Mouse (Mus musculus): ENCODE measurements at regions not wholly inside any gene's neighbourhood (a gene's known extent, or its start where the extent isn't known, plus 50 kb on each side); places are given as distances from the start of the nearest gene placed in this dataset.

DNA sequence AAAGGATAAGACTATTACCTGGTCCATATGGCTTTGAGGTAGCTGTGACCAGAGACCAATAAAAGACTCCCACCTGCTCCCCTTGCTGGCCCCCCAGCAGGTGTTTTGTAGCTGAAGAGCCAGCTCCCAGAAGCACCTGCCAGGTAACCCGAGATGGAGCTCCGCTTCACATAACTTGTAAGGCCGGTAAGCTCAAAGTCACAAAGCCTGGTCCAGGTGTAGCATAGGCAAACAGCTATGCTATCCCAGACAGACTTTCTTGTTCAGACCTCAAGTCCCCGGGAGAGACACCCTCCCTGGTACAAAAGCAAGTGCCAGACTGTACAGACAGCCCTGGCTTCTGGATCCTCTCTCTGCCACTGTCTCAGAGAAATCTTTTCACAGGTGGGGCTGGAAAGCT lies 154.6 kb downstream of the Tomm20 start:
- no peaks in the 10 kb centered on the region for H3K4me1 ChIP-seq (ENCODE audit: control insufficient read depth, insufficient read depth, low read length)
- H3K27me3 ChIP-seq (ENCODE audit: control insufficient read depth, insufficient read depth, low read length), result no peaks in the 10 kb centered on the region
- no peak for ATAC-seq (ENCODE audit: low FRiP score)
- no peaks in the 10 kb centered on the region for H3K36me3 ChIP-seq (ENCODE audit: control insufficient read depth, insufficient read depth, low read length)
- no peak overlapping the region for H3K4me3 ChIP-seq (ENCODE audit: low read depth, low read length)
- WGBS, result 82% methylated on average over 4 of the region's 4 CpGs
- no peak overlapping the region for H3K9ac ChIP-seq (ENCODE audit: low read length)
- H3K27ac ChIP-seq (ENCODE audit: low read depth, low read length), result no peak overlapping the region
- no peak overlapping the region for H3K4me2 ChIP-seq
- no peaks in the 10 kb centered on the region; the same call in 1 of the 2 replicates for H3K9me3 ChIP-seq (ENCODE audit: control insufficient read depth, low read length)
- no peak for DNase-seq (ENCODE audit: low spot score, missing footprints)

DNA sequence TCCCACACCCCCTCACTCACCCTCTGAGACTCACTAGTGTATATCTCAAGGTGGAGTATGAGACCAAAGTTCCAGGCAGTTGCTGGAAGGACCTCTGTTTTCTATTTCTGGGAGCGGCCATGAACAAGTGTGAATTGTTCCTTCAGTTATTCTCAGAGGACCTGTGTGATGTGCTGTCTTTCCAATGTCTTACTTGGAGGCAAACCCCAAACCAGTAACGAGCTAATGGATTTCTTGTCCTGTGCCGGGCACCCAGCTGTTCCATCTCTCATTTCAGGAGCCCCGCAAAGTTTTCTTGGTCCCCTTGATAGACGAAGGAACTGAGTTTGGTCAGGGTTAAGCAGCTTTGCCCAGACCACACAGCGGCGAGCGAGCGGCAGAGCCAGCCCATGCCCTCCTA lies 155.4 kb downstream of the Tomm20 start:
- no peaks in the 10 kb centered on the region for H3K27me3 ChIP-seq (ENCODE audit: control insufficient read depth, insufficient read depth, low read length)
- DNase-seq (ENCODE audit: low spot score, missing footprints), result no peak
- 92% methylated on average over 9 of the region's 9 CpGs for WGBS
- H3K9me3 ChIP-seq (ENCODE audit: control insufficient read depth, low read length), result no peaks in the 10 kb centered on the region; the same call in 1 of the 2 replicates
- no peak overlapping the region for H3K4me3 ChIP-seq (ENCODE audit: low read depth, low read length)
- no peak overlapping the region for H3K4me2 ChIP-seq
- no peak for ATAC-seq (ENCODE audit: low FRiP score)
- no peaks in the 10 kb centered on the region for H3K36me3 ChIP-seq (ENCODE audit: control insufficient read depth, insufficient read depth, low read length)
- no peak overlapping the region for H3K27ac ChIP-seq (ENCODE audit: low read depth, low read length)
- no peaks in the 10 kb centered on the region for H3K4me1 ChIP-seq (ENCODE audit: control insufficient read depth, insufficient read depth, low read length)
- H3K9ac ChIP-seq (ENCODE audit: low read length), result no peak overlapping the region

GRCm38 (mm10) chr8:126789076-126789475 lies 156.6 kb downstream of the Tomm20 start:
- no peak for DNase-seq (ENCODE audit: low spot score, missing footprints)
- H3K27me3 ChIP-seq (ENCODE audit: control insufficient read depth, insufficient read depth, low read length), result no peaks in the 10 kb centered on the region
- H3K4me3 ChIP-seq (ENCODE audit: low read depth, low read length), result no peak overlapping the region
- no peaks in the 10 kb centered on the region; the same call in 1 of the 2 replicates for H3K9me3 ChIP-seq (ENCODE audit: control insufficient read depth, low read length)
- WGBS, result 73% methylated on average over 4 of the region's 4 CpGs
- H3K27ac ChIP-seq (ENCODE audit: low read depth, low read length), result no peak overlapping the region
- no peaks in the 10 kb centered on the region for H3K4me1 ChIP-seq (ENCODE audit: control insufficient read depth, insufficient read depth, low read length)
- H3K9ac ChIP-seq (ENCODE audit: low read length), result no peak overlapping the region
- no peak for ATAC-seq (ENCODE audit: low FRiP score)
- no peak overlapping the region for H3K4me2 ChIP-seq
- no peaks in the 10 kb centered on the region for H3K36me3 ChIP-seq (ENCODE audit: control insufficient read depth, insufficient read depth, low read length)

GRCm38 (mm10) chr8:126788669-126789068 lies 157.0 kb downstream of the Tomm20 start:
- DNase-seq (ENCODE audit: low spot score, missing footprints) (no peak), ATAC-seq (ENCODE audit: low FRiP score) (no peak)
- H3K27ac ChIP-seq (ENCODE audit: low read depth, low read length), result no peak overlapping the region
- H3K4me1 ChIP-seq (ENCODE audit: control insufficient read depth, insufficient read depth, low read length), result no peaks in the 10 kb centered on the region
- H3K27me3 ChIP-seq (ENCODE audit: control insufficient read depth, insufficient read depth, low read length), result no peaks in the 10 kb centered on the region
- H3K36me3 ChIP-seq (ENCODE audit: control insufficient read depth, insufficient read depth, low read length), result no peaks in the 10 kb centered on the region
- WGBS, result 56% methylated on average over 4 of the region's 4 CpGs
- no peak overlapping the region for H3K9ac ChIP-seq (ENCODE audit: low read length)
- no peaks in the 10 kb centered on the region; the same call in 1 of the 2 replicates for H3K9me3 ChIP-seq (ENCODE audit: control insufficient read depth, low read length)
- H3K4me3 ChIP-seq (ENCODE audit: low read depth, low read length), result no peak overlapping the region
- H3K4me2 ChIP-seq, result no peak overlapping the region

DNA sequence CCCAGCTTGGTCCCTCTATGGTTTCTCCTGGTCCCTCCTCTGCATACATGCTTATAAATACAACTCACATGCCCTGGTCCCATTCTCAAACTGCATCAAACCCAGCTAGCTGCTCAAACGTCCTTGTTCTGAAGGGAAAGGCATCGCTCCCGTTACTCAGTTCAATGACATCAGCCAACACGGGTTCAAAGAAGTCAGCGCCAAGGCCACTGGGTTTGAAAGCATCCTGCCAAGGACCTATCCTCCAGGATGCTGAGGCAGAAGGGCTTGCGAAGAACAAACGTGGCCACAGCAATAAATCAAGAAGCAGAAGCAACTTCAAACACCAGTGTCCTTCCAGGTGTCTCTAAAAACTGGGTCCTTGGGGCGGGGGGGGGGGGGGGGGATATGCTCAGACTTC lies 158.2 kb downstream of the Tomm20 start:
- 91% methylated on average over 8 of the region's 8 CpGs for whole genome bisulfite sequencing
- H3K9me3 ChIP-seq (ENCODE audit: control insufficient read depth, low read length), result no peaks in the 10 kb centered on the region; the same call in 1 of the 2 replicates
- no peak overlapping the region for H3K4me2 ChIP-seq
- H3K36me3 ChIP-seq (ENCODE audit: control insufficient read depth, insufficient read depth, low read length), result no peaks in the 10 kb centered on the region
- no peak overlapping the region for H3K9ac ChIP-seq (ENCODE audit: low read length)
- H3K27me3 ChIP-seq (ENCODE audit: control insufficient read depth, insufficient read depth, low read length), result no peaks in the 10 kb centered on the region
- H3K4me1 ChIP-seq (ENCODE audit: control insufficient read depth, insufficient read depth, low read length), result no peaks in the 10 kb centered on the region
- DNase-seq (ENCODE audit: low spot score, missing footprints) (no peak), ATAC-seq (ENCODE audit: low FRiP score) (no peak)
- no peak overlapping the region for H3K4me3 ChIP-seq (ENCODE audit: low read depth, low read length)
- H3K27ac ChIP-seq (ENCODE audit: low read depth, low read length), result no peak overlapping the region

DNA sequence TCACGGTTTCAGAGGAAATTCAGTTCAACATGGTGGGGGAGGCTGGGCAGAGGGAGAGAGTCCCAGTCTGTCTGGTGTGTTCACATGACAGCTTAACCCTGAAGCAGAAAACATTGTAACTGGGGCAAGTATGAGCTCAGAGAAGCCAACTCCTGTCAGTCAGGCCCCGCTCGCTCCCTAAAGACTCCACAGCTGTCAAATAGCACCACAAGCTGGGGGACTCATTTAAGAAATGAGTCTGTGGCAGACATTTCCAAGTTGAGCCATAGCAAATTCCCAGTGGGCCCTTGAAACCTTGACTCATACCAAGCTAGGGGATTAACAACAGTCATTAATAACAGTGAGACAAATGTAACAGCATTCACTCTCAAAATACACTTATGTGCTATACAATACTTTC lies 160.4 kb downstream of the Tomm20 start:
- Histone ChIP-seq H3K9me3 (ENCODE audit: control insufficient read depth, low read length) (no peaks in the 10 kb centered on the region; the same call in 1 of the 2 replicates), H3K27me3 (ENCODE audit: control insufficient read depth, insufficient read depth, low read length) (no peaks in the 10 kb centered on the region), H3K4me3 (ENCODE audit: low read depth, low read length) (no peak overlapping the region), H3K36me3 (ENCODE audit: control insufficient read depth, insufficient read depth, low read length) (no peaks in the 10 kb centered on the region), H3K4me1 (ENCODE audit: control insufficient read depth, insufficient read depth, low read length) (no peaks in the 10 kb centered on the region), H3K27ac (ENCODE audit: low read depth, low read length) (no peak overlapping the region), H3K9ac (ENCODE audit: low read length) (no peak overlapping the region), H3K4me2 (no peak overlapping the region)
- ATAC-seq (ENCODE audit: low FRiP score) (no peak), DNase-seq (ENCODE audit: low spot score, missing footprints) (no peak)
- WGBS, result 91% methylated on average over 3 of the region's 3 CpGs

GRCm38 (mm10) chr8:126784604-126785003 lies 161.0 kb downstream of the Tomm20 start:
- DNase-seq (ENCODE audit: low spot score, missing footprints), result no peak
- Histone ChIP-seq H3K9ac (ENCODE audit: low read length) (no peak overlapping the region), H3K36me3 (ENCODE audit: control insufficient read depth, insufficient read depth, low read length) (no peaks in the 10 kb centered on the region), H3K4me2 (no peak overlapping the region), H3K4me1 (ENCODE audit: control insufficient read depth, insufficient read depth, low read length) (no peaks in the 10 kb centered on the region), H3K27ac (ENCODE audit: low read depth, low read length) (no peak overlapping the region), H3K27me3 (ENCODE audit: control insufficient read depth, insufficient read depth, low read length) (no peaks in the 10 kb centered on the region), H3K9me3 (ENCODE audit: control insufficient read depth, low read length) (no peaks in the 10 kb centered on the region; the same call in 1 of the 2 replicates), H3K4me3 (ENCODE audit: low read depth, low read length) (no peak overlapping the region)
- WGBS, result 89% methylated on average over 4 of the region's 4 CpGs
- no peak for ATAC-seq (ENCODE audit: low FRiP score)

DNA sequence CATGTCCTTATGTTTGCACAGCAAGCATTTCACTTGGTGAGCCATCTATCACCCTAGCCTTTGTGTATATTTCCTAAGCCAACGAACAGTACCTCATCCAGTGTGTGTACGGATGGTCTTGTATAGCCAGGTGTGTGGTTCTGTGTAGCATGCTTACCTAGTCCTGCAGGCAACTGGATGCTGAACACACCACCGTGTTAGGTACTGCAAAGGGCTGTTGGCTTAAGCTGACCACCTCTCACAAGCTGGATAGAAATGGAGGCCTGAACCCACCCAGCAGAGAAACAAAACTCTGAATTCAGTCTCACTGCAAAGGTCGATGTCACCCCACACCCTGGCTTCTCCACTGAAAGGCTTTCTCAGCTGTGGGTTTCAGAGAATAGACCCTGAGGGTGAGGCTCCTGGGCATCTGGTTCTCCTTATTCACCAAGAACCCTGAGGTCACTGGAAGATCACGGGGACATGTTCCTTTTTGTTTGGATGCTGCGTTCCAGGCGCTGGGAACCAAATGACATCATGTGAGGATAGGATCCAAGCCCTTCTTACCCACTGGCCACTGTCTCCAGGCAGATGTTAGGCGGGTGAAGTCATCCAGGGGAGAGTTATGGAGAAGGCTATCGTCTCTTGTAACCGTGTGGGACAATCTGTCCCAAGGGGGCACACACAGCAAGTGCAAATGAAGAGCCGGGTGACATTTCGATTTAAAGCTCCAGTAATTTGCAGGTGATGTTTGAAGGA lies 161.8 kb downstream of the Tomm20 start:
- H3K27ac ChIP-seq (ENCODE audit: low read depth, low read length), result no peak overlapping the region
- no peaks in the 10 kb centered on the region for H3K36me3 ChIP-seq (ENCODE audit: control insufficient read depth, insufficient read depth, low read length)
- no peak overlapping the region for H3K9ac ChIP-seq (ENCODE audit: low read length)
- H3K4me3 ChIP-seq (ENCODE audit: low read depth, low read length), result no peak overlapping the region
- WGBS, result 86% methylated on average over 12 of the region's 12 CpGs
- DNase-seq (ENCODE audit: low spot score, missing footprints) (no peak), ATAC-seq (ENCODE audit: low FRiP score) (no peak)
- no peak overlapping the region for H3K4me2 ChIP-seq
- no peaks in the 10 kb centered on the region for H3K4me1 ChIP-seq (ENCODE audit: control insufficient read depth, insufficient read depth, low read length)
- no peaks in the 10 kb centered on the region; the same call in 1 of the 2 replicates for H3K9me3 ChIP-seq (ENCODE audit: control insufficient read depth, low read length)
- H3K27me3 ChIP-seq (ENCODE audit: control insufficient read depth, insufficient read depth, low read length), result no peaks in the 10 kb centered on the region

GRCm38 (mm10) chr8:126778673-126779072 lies 167.0 kb downstream of the Tomm20 start:
- no peak overlapping the region for H3K27ac ChIP-seq (ENCODE audit: low read depth, low read length)
- DNase-seq (ENCODE audit: low spot score, missing footprints) (no peak), ATAC-seq (ENCODE audit: low FRiP score) (no peak)
- H3K4me1 ChIP-seq (ENCODE audit: control insufficient read depth, insufficient read depth, low read length), result no peaks in the 10 kb centered on the region
- H3K27me3 ChIP-seq (ENCODE audit: control insufficient read depth, insufficient read depth, low read length), result no peaks in the 10 kb centered on the region
- 93% methylated on average over 7 of the region's 7 CpGs for WGBS
- no peaks in the 10 kb centered on the region for H3K9me3 ChIP-seq (ENCODE audit: control insufficient read depth, low read length)
- no peaks in the 10 kb centered on the region for H3K36me3 ChIP-seq (ENCODE audit: control insufficient read depth, insufficient read depth, low read length)
- no peak overlapping the region for H3K4me3 ChIP-seq (ENCODE audit: low read depth, low read length)
- H3K9ac ChIP-seq (ENCODE audit: low read length), result no peak overlapping the region
- H3K4me2 ChIP-seq, result no peak overlapping the region

Measured in midbrain, embryonic 11.5 days (tissue).